Mouse (Mus musculus) layer of hippocampus, postnatal 14 days (tissue): Measurements from ENCODE around the gene Kera. TPM values are rescaled to one million over a fixed set of nuclear protein-coding genes. Genes with fewer than 3 reads are reported as not detected.

Source experiments
- DNase-seq, 2 experiments: peaks; one replicate each; pipeline ENCODE4 v3.0.0; 2021 to 2022; ENCODE audit warnings: low spot score in 2 of 2, mixed read lengths in 1 of 2
- long read RNA-seq, 2 experiments: library from polyadenylated mRNA; stranded (forward); transcript quantifications; one replicate each; pipeline ENCODE4 v2.0.0; 2021
- total RNA-seq, 2 experiments: library from RNA; stranded (reverse); gene quantifications; 2 replicates each; pipeline ENCODE4 v1.2.3; 2021

The Kera gene
- under 1 TPM; 0.33 to 0.78 TPM for total RNA-seq
- long read RNA-seq, experiment 1, result 0 reads
- long read RNA-seq, experiment 2, result 0 reads

DNA sequence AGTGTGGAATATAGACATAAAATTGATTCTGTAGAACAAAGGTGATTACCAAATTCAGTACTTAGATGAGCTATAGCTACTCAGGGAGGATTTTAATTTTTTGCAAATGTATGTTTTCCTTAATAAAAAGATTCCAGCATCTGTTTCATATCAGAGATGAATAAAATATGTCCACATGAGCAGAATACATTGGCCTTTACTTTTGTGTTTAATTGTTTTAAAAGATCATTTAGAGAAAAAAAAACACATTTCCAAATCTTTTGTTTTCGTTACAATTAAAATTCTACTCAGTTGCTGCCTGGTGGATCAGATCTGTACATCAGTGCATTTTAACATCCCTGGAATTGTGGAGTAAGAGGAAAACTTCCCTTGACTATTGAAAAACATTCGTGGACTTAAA lies at the start of gene Kera:
Gene Kera, plus strand, starts transcription at position 301 of the 400 bp plus-strand sequence.
- no peak for DNase-seq

DNA sequence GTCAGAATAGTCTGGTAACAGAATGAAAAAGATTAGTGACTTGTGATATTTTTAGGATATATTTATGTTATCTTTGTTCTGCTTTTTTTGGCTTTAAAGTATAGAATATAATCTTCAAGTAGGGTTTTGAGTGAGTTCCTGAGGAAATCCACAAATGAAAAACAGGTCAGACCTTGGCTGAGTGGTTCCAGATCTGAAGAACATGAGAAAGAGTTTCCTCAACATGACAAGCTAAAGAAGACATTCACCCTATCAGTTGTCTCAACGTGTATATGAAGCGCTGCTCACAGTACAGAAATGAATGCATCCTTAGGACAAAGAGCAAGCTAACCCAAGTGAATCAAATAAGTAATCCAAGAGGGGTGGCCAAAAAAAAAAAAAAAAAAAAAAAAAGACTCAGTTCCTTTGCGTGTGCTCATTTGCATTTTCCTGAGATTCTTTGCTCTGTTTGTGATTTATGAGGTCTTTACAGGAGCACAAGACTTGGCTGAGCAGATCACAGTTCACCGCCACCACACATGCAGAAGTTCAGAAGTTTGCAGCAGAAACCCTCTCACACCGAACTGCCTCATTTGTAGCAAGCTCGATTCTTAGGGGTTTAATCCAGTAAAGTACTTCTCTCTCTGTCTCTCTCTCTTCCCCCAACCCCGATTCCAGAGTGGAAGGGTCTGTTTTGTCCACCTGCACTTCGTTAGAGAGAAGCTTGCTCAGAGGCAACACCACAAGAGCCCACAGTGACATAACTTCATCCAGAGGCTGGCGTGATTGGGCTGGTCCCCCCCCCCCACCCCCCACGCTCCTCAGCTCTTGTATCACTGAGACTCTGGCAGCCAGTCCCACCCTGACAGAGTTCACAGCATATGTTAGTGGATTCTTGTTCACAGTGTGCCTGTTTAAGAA lies 41.5 kb upstream of the Kera start, which contains the start of gene Lum:
Gene Lum, plus strand, starts transcription at position 172 of the 900 bp plus-strand sequence.
- DNase-seq, result no peak

DNA sequence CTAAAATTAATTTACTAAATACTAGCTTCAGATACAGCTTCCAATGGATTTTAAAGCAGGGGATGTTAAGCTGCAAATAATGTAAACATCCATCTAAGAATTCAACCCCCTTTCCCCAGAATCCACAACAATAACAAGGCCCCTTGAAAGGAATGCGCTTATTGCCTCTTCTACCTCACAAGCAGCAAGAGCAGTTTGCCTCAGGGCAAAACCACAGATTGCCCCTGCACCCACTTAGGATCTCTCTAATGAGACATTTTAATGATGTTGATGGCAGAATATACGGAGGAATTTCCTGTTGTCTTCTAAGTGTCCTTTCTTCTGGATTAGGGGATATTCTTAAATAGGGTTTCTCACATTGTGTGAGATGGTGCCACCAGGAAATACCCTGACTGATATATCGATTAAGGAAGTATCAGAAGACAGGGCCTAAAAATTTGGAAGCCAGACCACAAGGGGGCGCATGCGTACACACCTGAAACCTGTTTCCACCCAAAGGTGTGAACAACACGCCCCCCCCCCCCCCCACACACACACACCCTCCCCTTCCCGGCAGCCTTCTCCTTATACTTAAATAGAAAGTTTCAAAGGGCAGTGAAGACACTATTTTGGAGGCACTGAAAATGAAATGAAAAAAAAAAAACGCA lies 39.1 kb upstream of the Kera start:
- DNase-seq, result no peak

DNA sequence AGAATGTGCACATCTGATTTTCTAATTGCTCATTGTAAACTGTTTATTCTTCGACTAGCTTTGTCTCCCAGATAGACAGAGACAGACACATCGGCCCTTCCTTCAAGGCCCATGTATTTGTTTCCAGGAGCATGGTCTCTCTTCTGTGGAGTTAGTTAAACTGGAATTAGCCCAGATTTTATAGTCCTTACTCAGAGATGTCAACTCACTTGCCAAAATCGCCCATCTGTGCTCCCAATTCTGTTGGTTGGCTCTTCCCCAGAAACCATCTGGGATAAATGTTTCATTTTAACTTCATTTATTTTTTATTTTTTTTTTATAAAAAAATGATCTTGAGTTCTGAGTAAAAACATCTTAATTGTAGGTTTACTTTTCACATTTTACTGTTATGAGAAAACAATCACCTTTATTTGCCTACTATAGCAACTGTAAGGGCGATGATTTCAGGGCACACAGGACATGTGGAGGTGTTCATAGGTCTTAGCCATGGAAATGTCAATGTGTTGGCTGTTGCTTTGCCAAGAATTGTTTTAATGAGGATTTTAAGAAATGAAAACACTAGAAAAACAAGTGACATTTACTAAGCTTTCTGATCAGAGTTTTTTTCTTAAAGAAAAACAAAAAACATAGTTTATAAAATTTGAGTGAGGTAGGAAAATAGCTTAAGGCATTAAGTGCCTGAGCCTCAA lies 24.0 kb upstream of the Kera start:
- DNase-seq, result peak; percentile 35 to 83

DNA sequence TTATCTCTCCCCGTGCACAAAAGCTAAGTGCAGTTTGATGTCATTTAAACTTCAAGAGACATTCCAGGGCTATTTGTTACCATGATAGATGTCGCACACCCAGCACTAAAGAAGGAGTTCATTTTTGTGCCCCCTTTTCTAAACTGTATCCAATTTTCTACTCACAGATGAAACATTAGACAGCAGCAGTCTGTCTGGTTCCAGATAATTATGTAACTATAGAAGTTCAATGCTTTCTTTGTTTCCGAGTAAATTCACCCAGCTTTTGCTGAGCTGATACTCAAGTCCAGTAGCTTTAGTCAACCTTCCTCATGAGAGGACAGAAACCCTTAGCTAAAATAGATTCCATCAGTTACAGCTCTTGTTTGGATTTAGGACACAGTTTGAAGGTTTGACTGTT lies 22.5 kb upstream of the Kera start:
- DNase-seq, result no peak

DNA sequence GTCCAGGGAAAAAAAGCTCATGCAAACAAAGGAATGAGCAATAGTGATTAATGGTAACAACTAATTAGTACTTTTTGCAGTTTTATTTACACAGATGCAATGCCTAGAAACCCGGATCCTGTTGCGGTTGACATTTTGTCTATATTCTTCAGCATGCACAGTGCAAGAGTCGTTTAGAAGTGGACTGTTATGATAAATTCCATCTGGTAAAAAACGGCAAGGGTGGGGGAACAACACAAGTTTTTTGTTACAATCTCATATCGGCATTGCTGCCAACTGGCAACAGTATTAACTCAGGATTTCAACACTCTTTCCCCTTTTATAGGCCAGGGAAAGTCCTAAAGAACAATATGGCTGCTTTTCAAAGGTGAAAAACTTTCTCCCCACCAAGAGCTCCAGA lies 19.5 kb upstream of the Kera start:
- DNase-seq, result no peak

DNA sequence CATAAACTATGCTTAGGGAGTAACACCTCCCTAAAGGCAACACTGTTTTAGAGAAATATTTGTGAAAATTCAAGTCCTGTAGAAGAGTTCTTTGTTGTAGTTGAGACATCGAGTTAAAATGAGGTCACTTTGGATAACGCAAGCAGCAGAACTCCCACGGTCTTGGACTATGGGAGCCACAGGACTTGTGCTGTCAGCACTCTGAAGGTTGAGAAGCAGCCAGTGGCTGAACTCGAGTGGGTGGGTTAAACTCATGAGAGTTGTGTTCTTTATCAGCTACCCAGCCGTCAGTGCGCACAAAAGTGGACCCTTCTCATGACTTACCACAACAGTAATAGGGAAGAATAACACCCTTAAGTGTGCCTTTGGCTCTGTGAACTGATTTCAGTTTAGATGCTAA lies 17.1 kb upstream of the Kera start:
- DNase-seq, result no peak

DNA sequence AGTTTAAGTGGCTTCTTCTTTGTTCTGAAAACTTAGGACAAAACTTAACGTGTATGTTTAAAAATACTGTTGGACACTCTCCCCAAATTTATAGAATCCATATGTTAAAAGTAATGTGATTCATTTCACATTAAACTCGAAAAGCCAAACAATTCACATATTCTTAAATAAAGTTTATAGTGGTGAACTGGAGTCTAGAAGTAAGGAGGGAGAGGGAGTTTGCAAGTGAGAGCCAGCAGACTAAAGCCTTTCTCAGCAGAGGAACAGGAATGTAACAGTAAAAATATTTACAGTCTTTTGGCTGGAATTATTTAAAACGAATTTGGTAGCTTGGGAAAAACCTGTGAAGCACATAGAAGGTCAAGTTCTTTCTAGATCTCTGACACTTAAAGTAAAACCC lies 15.6 kb upstream of the Kera start:
- no peak for DNase-seq

DNA sequence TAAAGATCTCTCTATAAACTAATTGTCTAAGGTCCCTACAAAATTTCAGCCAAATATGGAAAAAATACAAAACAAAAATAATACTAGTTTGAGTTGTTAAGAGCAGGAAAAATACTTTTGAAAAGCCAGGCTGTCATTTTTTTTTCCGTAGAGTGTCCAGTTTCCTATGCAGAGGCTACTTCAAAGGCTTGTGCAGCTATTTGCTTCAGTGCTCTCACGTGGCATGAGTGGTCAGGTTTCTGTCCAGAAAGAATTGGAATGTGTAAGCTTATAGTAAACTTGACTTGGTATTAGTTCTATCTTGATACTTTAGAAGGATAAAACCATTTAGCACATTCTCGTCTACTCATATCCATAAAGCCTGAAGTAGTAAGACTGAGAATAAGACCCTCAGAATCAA lies 15.0 kb upstream of the Kera start:
- DNase-seq, result no peak

DNA sequence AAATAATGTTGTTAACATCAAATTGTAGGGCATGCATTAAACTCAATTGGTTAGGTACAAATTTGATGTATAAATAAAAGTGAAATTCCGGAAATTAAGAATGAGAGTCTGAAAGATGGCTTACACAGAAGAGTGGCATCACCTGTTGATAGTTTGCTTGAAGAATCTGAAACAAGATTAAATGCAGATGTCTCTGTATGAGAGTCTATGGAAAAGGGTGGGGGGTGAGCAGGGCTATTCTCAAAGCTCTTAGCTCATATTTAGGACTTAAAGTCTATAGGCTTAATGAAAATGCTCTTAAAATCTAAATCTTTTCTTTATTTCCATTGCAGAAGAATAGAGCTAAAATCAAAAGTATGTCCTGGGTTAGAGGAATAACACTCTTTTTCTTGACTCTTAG lies 11.0 kb upstream of the Kera start:
- no peak for DNase-seq

DNA sequence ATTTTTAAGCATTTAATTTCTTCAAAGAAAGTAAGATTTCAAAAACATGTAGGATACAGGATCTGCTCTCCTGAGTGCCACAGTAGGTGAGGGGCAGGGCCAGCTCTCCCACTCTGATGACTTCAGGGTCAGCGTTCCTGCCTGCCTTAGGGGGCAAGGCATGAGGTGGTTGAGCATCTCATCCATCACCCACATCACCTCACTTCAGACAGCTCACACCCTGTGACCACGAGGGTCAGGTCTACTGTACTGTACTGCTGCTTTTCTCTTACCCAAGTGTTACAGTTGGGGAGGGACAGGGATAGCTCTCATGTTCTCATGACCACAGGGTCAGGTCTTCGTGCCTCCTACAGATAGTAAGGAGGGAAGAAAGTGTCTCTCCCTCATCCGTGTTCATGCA lies 4.9 kb upstream of the Kera start:
- no peak for DNase-seq

DNA sequence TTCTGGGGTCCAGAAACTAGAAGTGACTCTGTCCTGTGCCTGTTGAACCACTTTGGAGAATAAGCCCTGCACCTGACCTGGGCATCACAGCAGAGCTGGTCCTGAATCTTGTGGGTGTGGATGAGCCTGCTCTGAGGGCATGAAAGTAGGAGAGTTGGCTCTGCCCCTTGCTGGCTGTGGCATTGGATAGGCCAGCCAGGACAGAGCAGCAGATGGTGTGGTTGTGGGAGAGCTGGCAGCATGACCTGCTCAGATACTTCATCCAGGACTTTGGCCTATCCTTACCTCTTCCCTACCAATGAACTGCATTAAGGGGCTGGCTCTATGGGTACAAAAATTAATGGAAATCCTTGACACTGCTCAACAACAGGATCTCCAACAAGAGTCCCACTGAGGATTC lies 3.4 kb upstream of the Kera start:
- no peak for DNase-seq

DNA sequence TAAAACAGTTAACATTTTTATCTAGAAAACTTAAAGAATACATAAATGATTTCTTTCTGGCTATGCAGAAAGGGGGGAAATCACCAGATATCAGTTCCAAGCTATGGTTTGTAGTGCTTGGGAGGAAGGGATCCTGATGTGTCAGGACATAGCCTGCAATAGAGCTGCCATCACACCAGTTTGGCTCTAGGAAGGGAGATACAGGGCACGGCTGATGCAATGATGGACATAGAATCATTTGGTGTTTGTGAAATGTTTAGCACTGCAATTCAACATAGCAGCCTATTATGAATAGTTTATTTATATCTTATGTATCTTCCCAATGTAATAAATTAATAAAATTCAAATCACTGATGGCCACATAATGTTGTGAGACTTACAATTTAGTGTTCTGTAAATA lies 15.6 kb downstream of the Kera start:
- DNase-seq, result no peak

DNA sequence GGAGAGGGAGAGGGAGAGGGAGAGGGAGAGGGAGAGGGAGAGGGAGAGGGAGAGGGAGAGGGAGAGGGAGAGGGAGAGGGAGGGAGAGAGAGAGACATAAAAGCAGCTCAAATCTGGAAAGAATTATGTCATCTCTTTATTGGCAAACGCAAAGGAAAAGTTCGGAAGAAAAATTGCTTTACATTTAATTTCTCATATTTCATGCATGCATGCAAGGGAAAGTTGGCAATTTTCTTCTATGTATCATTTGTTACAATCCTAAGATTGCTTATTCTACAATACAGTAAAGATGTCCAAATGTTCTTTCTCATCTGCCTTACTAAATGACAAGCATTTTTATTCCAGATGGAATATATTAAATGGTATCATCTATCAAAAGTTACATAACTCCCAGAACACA lies 17.7 kb downstream of the Kera start:
- DNase-seq, result no peak

DNA sequence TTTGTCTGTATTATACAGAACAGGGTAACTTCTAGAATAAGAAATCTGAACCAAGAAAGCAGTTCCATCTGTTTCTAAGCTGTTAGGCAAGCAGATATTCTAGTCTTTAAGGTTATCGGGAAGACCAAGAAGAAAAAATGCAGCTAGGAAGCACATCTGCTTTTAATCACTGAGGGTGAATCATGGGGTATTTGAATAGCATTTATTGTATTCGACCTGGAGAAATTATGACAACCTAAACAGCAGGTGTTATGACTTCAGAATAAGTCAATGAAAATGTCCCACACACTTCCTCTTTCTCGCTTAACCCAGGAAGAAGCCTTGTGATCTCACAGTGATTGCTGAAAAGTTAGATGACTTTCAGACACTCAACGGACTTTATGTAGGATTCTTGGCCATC lies 18.4 kb downstream of the Kera start:
- no peak for DNase-seq

DNA sequence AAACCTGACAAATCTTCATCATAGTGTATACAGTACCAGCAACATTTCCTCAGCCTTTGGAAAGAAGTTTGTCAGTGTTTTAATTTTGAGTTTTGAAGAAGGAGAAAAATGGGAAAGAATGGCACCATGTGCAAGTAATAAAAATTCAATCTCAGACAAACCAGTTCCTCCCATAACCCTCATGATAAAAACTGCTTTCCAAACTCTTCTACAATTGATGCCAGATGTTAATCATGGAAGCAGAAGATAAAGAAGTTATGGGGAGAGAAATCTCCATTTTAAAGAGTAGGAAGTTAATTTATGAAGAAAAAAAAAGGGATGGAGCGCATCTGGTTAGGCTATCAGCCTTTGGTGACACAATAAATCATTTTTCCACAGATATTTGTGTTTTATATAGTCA lies 19.9 kb downstream of the Kera start:
- DNase-seq, result no peak

DNA sequence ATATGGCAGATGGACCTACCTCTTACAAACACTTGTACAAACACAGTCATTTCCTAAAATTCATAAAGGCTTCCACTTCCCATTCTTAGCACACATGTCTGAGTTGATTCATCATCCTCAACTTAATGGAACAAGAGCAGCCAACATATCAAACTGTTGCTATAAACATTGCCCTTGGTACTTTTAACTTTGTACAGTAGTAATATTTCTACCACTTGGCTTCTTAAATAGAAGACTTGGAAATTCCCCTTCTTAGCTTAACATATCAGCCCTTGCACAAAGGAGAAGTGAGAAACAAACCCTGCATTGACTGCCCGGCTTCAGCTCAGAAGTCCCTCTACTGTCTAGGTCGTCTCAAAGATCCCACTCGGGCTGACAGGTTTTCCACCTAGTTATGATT lies 24.4 kb downstream of the Kera start:
- DNase-seq, result no peak

DNA sequence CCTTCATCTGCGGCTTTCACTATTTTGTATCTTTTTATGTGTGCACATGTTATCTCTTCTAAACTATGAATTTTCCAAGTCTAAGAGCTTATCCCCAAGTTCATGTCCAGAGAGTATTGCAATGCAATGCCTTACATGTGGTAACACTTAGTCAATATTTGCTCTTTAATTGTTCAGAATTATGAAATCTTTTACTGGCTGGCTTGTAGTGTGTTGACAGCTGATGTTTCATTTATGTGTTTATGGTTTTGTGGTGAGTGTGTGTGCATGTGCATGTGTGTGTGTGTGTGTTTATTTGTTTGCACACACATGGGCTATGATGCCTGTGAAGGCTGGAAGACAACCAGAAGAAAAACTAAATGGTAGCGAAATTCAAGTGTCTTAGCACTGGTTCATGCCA lies 35.2 kb downstream of the Kera start:
- DNase-seq, result no peak

DNA sequence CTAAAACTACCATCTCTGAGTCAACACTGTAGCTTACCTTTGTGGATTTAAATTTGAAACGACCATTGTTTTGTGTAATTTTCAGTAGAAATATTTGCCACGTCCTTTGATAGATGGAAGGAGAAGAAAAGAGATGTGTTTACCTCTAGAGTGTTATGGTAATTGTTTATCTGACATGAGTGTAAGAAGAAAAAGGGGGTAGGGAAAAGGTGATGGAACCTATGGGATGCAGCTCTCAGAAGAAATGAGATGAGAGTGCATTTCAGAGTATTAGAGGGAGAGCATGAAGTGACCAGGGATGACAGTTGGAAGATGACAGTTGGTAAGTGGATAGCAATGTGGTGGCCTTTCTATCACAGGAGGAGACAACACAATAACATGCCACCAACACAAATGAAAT lies 37.1 kb downstream of the Kera start, which contains the start of gene Epyc:
Gene Epyc, plus strand, starts transcription at position 301 of the 400 bp plus-strand sequence.
- DNase-seq, result no peak

DNA sequence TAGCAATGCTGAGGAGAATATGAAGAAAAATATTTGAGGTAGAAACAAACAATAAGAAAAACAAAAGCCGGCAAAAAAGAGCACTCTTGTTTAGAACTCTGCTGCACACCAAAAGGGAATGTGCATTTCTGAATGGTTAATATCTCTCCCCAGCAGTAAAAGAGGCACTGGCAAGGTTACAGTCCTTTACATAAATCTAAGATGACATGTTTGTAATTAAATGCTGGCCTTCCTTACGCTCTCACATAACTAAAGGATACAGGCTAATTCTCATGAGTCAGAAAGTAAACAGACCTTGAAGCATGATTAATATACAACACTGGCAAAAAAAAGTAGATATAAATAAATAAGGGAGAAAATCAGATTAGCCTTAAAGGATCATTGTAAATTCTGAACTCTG lies 43.7 kb downstream of the Kera start:
- no peak for DNase-seq

DNA sequence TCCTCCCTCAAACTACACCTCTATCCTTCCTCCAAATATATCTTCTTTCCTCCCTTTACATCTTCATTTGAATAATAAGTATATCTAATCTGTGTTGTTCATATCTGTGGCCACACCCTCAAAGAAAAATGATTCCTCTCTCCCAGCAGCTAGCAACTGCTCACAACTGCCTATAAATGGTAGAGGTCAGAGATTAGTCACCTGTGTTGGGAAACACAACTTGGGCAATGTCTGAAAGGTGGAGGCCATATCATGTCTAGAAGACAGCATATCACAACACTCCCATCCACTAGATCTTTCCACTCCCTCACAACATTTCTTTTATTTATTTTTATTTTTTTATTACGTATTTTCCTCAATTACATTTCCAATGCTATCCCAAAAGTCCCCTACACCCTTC lies 52.8 kb downstream of the Kera start:
- no peak for DNase-seq
